In genomic region chr19:46502471-46503166, GRCm38 (mm10) we compare ENCODE assay signal across 8 mouse cellular contexts. TPM values are rescaled to one million over a fixed set of nuclear protein-coding genes. Genes with fewer than 3 reads are reported as not detected.
DNase-seq lines count a peak whose midpoint lies in the region; ATAC-seq and TF ChIP-seq lines count a peak whose summit lies in the region.

No protein-coding gene starts in this region.

- H3K79me3 ChIP-seq in C2C12 (ENCODE audit: low read depth), result peaks cover 48% of the 10 kb centered on the region

- H3K4me2 ChIP-seq in heart, embryonic 16.5 days (ENCODE audit: low read depth, low read length), result peak overlapping the region; percentile 95
- peak overlapping the region; percentile 98 for H3K4me2 ChIP-seq in liver, embryonic 16.5 days (ENCODE audit: low read depth, low read length)
- H3K4me2 ChIP-seq in neural tube, embryonic 13.5 days, result peak overlapping the region; percentile 99

- H3ac ChIP-seq in C2C12 (ENCODE audit: control insufficient read depth, insufficient read length, low read depth), result peak overlapping the region; percentile 80

- peak overlapping the region; percentile 91 for H3K4me3 ChIP-seq in C2C12 (ENCODE audit: insufficient read depth, poor library complexity, severe bottlenecking)
- peak overlapping the region; percentile 95 for H3K4me3 ChIP-seq in heart, embryonic 16.5 days (ENCODE audit: low read length)
- H3K4me3 ChIP-seq in liver, embryonic 16.5 days (ENCODE audit: low read depth, low read length), result peak overlapping the region; percentile 85
- H3K4me3 ChIP-seq in neural tube, embryonic 13.5 days, result peak overlapping the region; percentile 96
- H3K4me3 ChIP-seq in testis, adult 2 months (ENCODE audit: control insufficient read depth, low read depth, low read length), result peak overlapping the region; percentile 68

- ATAC-seq in erythroblast, adult 5-6 weeks (replicated peaks; ENCODE audit: low FRiP score, poor library complexity, severe bottlenecking), result peak; percentile 74
- ATAC-seq in heart, embryonic 16.5 days (replicated peaks; ENCODE audit: extremely low read depth, insufficient read depth, low FRiP score), result peak; percentile 6
- peak; percentile 57 for ATAC-seq in liver, embryonic 16.5 days (ENCODE audit: low read depth)
- ATAC-seq in neural tube, embryonic 13.5 days (ENCODE audit: low read depth), result 0 out of 2 replicates have a peak, but pooled peaks have one; percentile 8

- H3K9ac ChIP-seq in heart, embryonic 16.5 days (ENCODE audit: low read length), result peak overlapping the region; percentile 99
- peak overlapping the region; percentile 91 for H3K9ac ChIP-seq in liver, embryonic 16.5 days (ENCODE audit: low read depth, low read length)
- H3K9ac ChIP-seq in neural tube, embryonic 13.5 days, result peak overlapping the region; percentile 100

- no peaks in the 10 kb centered on the region for H3K9me3 ChIP-seq in heart, embryonic 16.5 days (replicated peaks; ENCODE audit: control insufficient read depth, low read length)
- no peaks in the 10 kb centered on the region for H3K9me3 ChIP-seq in liver, embryonic 16.5 days (replicated peaks; ENCODE audit: control insufficient read depth, low read length)
- no peaks in the 10 kb centered on the region for H3K9me3 ChIP-seq in neural tube, embryonic 13.5 days

- WGBS in heart, embryonic 16.5 days, result under 1% methylated on average over 53 of the region's 53 CpGs
- WGBS in liver, embryonic 16.5 days (ENCODE audit: insufficient replicate concordance), result under 1% methylated on average over 53 of the region's 53 CpGs
- under 1% methylated on average over 53 of the region's 53 CpGs for WGBS in neural tube, embryonic 13.5 days

- TF ChIP-seq POLR2A in testis, adult 2 months (IDR thresholded peaks at IDR 0.05; ENCODE audit: control insufficient read depth, low read depth, low read length), result peak; percentile 29; the same call in 1 of the 2 replicates

- peak overlapping the region; percentile 99 for H3K27ac ChIP-seq in heart, embryonic 16.5 days (ENCODE audit: low read length)
- H3K27ac ChIP-seq in liver, embryonic 16.5 days (ENCODE audit: low read length), result peak overlapping the region; percentile 97
- H3K27ac ChIP-seq in neural tube, embryonic 13.5 days (replicated peaks), result peak overlapping the region; percentile 100
- peak overlapping the region; percentile 62 for H3K27ac ChIP-seq in testis, adult 2 months (ENCODE audit: control insufficient read depth, insufficient read depth, low read depth, low read length)

- peak; percentile 91 to 93 for DNase-seq in adrenal gland, postnatal 36 days
- DNase-seq in kidney, postnatal 36 days, result peak; percentile 87 to 93

- TF ChIP-seq CTCF in C2C12 (IDR thresholded peaks at IDR 0.05; ENCODE audit: control insufficient read depth, insufficient read depth, insufficient read length), result peak; percentile 72
- peak; percentile 23; the same call in 1 of the 2 replicates for TF ChIP-seq CTCF in testis, adult 2 months (IDR thresholded peaks at IDR 0.05; ENCODE audit: control insufficient read depth, insufficient read depth, insufficient replicate concordance, low read depth, low read length)

- H3K27me3 ChIP-seq in C2C12 (ENCODE audit: control insufficient read depth, insufficient read depth, insufficient read length), result no peaks in the 10 kb centered on the region
- no peaks in the 10 kb centered on the region for H3K27me3 ChIP-seq in heart, embryonic 16.5 days (ENCODE audit: control insufficient read depth, insufficient read depth, low read length)
- H3K27me3 ChIP-seq in liver, embryonic 16.5 days (ENCODE audit: control insufficient read depth, insufficient read depth, low read depth, low read length), result no peaks in the 10 kb centered on the region
- H3K27me3 ChIP-seq in neural tube, embryonic 13.5 days, result no peaks in the 10 kb centered on the region
- no peaks in the 10 kb centered on the region for H3K27me3 ChIP-seq in testis, adult 2 months (ENCODE audit: control insufficient read depth, insufficient read depth, low read length)

- H3K79me2 ChIP-seq in C2C12 (ENCODE audit: control insufficient read depth, insufficient read depth), result peaks cover 61% of the 10 kb centered on the region

- H3K4me1 ChIP-seq in heart, embryonic 16.5 days (ENCODE audit: control insufficient read depth, insufficient read depth, low read length), result peaks cover 36% of the 10 kb centered on the region
- H3K4me1 ChIP-seq in liver, embryonic 16.5 days (ENCODE audit: control insufficient read depth, low read depth, low read length), result peaks cover 49% of the 10 kb centered on the region
- peaks cover 43% of the 10 kb centered on the region for H3K4me1 ChIP-seq in neural tube, embryonic 13.5 days (replicated peaks)
- H3K4me1 ChIP-seq in testis, adult 2 months (ENCODE audit: control insufficient read depth, insufficient read depth, low read length), result peaks cover 24% of the 10 kb centered on the region

- H3K36me3 ChIP-seq in C2C12 (ENCODE audit: control insufficient read depth, insufficient read depth), result peaks cover 36% of the 10 kb centered on the region
- H3K36me3 ChIP-seq in heart, embryonic 16.5 days (ENCODE audit: control insufficient read depth, insufficient read depth), result peaks cover 9% of the 10 kb centered on the region
- no peaks in the 10 kb centered on the region; the same call in 1 of the 2 replicates for H3K36me3 ChIP-seq in liver, embryonic 16.5 days (ENCODE audit: control insufficient read depth, insufficient read depth)
- peaks cover 20% of the 10 kb centered on the region for H3K36me3 ChIP-seq in neural tube, embryonic 13.5 days
- no peaks in the 10 kb centered on the region for H3K36me3 ChIP-seq in testis, adult 2 months (ENCODE audit: control insufficient read depth, insufficient read depth, low read length)

TF ChIP-seq in C2C12, 6 proteins besides CTCF, POLR2A, EP300 and RAD21:
- TF ChIP-seq MAX (IDR thresholded peaks at IDR 0.05) (peak; percentile 59), MYOD1 (IDR thresholded peaks at IDR 0.05; ENCODE audit: control insufficient read depth, insufficient read length, low read depth) (no peak), CEBPB (IDR thresholded peaks at IDR 0.05; ENCODE audit: low read depth) (no peak)

RNA-seq across cellular contexts. Expression of gene Trim8, which starts 1.1 kb away (rescaled TPM):
- 26.8 TPM for polyA plus RNA-seq in C2C12 (2012; fragmentation: generic; extraction: Trizol)
- total RNA-seq in adrenal gland, postnatal 36 days (2021), result 10 to 100 TPM; 47.3 to 53.3 TPM
- 5.4 and 6.1 TPM in 2 replicates for total RNA-seq in erythroblast, adult 5-6 weeks (2015; ENCODE audit: low replicate concordance)
- 2.0 and 6.4 TPM in 2 replicates for total RNA-seq in erythroblast, adult 5-6 weeks (2017; ENCODE audit: low replicate concordance)
- 17.0 and 19.4 TPM in 2 replicates for polyA plus RNA-seq in heart, embryonic 16.5 days (2015; fragmentation: Nextera tagmentation; extraction: Ambion mirVana)
- 7.7 and 10.5 TPM in 2 replicates for polyA plus RNA-seq in liver, embryonic 16.5 days (2015; fragmentation: Nextera tagmentation; extraction: Ambion mirVana)
- 26.5 and 30.4 TPM in 2 replicates for polyA plus RNA-seq in neural tube, embryonic 13.5 days (2015; fragmentation: Nextera tagmentation; extraction: Ambion mirVana)
- 2.1 and 2.6 TPM in 2 replicates for polyA plus RNA-seq in testis, adult 2 months (2012; rRNA removed)

Comparison
In these comparisons a context has a peak if more than half of its experiments do, and no peak if none do; other contexts are left out.
1. Peak in every context shown above with its lines: DNase-seq, ATAC-seq, H3K4me3 ChIP-seq and H3K27ac ChIP-seq.
2. ATAC-seq: peak in every context shown above with its lines; median percentile 74 in erythroblast, adult 5-6 weeks; 57 in liver, embryonic 16.5 days; 8 in neural tube, embryonic 13.5 days; 6 in heart, embryonic 16.5 days.